Mouse (Mus musculus) left cerebral cortex, adult 2 months (tissue): Measurements from ENCODE around the gene Kncn. TPM values are rescaled to one million over a fixed set of nuclear protein-coding genes. Genes with fewer than 3 reads are reported as not detected.

ENCODE experiments used
- DNase-seq, 2 experiments: peaks; one replicate each; pipeline ENCODE4 v3.0.0; 2021 to 2022; ENCODE audit warnings: low spot score in 2 of 2, mixed read lengths in 1 of 2; ENCODE audit errors: extremely low spot score in 1 of 2
- H3K27ac ChIP-seq: fragments of 200-600 bp; 2 replicates; pipeline ENCODE4 v1.8.1; 2022
- H3K4me3 ChIP-seq: fragments of 200-600 bp; 2 replicates; pipeline ENCODE4 v1.8.1; 2022
- CTCF ChIP-seq: fragments of 200-600 bp; IDR thresholded peaks from 2 replicates; pipeline ENCODE4 v1.8.1; 2022; ENCODE audit warnings: antibody characterized with exemption, mild to moderate bottlenecking, moderate library complexity
- intact Hi-C: fragments of 180-260 bp; cut with DNase I; formaldehyde crosslinking; loops from one replicate; pipeline ENCODE4 v1.15.1; 2025
- total RNA-seq, 2 experiments: library from RNA; stranded (reverse); gene quantifications; 2 replicates each; pipeline ENCODE4 v1.2.3; 2021

Kncn gene
- total RNA-seq, 2 experiments from 2014 or later, result 0.45 to 0.70 TPM

DNA sequence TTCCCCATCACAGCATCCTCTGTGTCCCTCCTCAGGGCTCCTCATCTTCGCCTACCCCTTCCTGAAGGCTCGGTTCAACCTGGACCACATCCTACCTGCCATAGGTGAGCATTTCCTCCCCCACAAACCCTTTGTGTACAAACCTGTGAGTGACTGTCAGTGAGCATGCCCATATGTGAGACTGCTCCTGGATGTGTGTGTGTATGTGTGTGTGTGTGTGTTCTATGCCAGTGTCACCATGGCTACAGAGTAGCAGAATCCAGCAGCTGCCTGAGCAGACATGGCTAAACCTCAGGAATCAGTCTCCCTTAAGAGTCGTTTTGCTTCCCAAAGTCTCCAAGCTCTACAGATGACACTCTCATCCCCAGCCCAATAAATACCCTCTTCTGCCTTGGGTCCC is 1.6 kb downstream of the Kncn start:
- H3K27ac ChIP-seq, result no peak overlapping the region
- no peak for TF ChIP-seq CTCF
- H3K4me3 ChIP-seq, result no peak overlapping the region
- DNase-seq, result peak in 1 of 2 experiments; percentile 32
- intact Hi-C loops, result no loop called here

DNA sequence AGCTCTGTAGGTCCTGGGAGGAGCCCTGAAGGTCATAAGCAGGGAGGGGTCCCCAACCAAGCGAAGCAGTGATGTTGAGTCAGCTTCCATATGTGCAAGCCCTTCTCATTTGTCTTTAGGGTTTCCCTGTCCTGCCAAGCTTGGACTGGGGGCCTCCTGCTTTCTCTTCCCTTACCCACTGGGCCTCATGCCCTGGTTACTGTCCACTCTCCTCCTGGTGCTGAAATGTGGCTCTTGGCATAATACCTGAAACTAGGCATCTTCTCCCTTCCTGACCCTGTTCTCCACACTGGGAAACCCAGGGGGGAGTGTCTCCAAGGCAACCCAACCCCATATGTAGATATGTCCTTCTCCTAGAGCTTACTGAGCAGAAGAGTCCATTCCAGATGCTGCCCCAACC is 2.7 kb downstream of the Kncn start:
- intact Hi-C loops, result no loop called here
- no peak for TF ChIP-seq CTCF
- DNase-seq, result no peak
- no peak overlapping the region for H3K27ac ChIP-seq
- no peak overlapping the region for H3K4me3 ChIP-seq

DNA sequence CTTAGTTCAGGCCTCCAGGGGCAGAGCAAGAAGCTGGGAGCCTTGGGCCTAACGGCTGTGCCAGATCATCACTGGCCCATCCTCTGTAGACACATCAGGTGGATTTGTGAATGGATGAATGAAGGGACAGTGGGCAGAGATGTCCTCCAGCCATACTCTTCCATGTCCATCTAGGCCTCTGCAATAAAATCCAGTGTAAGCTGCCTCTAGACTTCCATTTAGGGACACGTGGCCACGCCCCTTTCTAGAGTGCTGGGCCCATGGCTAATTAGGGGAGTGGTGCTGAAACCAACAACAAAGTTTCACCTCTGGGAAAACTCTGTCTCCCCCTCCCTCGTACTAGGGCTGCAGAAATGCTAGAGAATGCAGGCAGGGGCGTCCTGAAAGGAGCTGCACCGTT is 5.9 kb downstream of the Kncn start:
- no peak overlapping the region for H3K27ac ChIP-seq
- no peak for TF ChIP-seq CTCF
- no peak for DNase-seq
- intact Hi-C loops, result no loop called here
- H3K4me3 ChIP-seq, result peak overlapping the region; percentile 19; the same call in 1 of the 2 replicates

DNA sequence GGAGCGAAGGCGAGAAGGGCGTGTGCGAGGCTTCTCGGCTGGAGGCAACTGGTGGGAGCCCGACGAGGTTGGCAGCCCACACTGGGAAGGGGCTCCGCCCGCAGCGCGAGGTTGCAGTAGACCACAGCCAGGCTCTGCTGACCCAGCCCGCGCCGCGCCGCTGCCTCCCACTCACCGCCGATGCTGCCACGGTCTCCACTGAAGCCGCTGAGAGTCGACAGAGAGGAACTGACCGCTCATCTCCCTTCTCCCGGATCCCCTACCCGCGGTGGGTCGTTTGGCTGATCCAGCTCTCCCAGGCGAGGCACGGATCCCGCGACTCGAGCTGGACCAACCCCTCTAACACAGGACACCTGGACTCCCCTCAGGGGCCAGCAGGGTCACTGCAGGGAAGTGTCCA is 6.4 kb downstream of the Kncn start, which contains the start of gene 6430628N08Rik:
Gene 6430628N08Rik (plus strand): TSS at position 113 of the 400 bp plus-strand sequence.
- intact Hi-C loops, result no loop called here
- peak within 1 kb of the TSS; percentile 19; the same call in 1 of the 2 replicates for H3K4me3 ChIP-seq
- no peak for TF ChIP-seq CTCF
- DNase-seq, result no peak
- no peak within 1 kb of the TSS for H3K27ac ChIP-seq

DNA sequence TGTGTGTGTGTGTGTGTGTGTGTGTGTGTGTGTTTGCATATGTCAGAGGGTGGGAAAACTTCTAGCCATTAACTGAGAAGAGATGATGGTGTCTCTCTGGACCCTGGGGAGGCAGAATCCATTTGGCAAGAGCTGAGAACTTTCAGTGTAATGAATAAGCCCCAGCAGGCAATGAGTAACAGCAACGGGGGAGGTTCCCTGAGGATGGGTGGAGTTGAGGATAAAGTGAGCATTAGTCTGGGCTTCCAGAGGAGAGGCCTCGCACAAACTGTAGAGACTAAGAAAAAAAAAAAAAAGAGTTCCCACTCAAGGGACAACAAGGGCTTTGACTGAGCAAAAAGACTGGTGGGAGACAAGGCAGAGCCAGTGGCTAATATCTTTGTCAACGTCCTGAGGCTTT is 10.1 kb downstream of the Kncn start:
- Histone ChIP-seq H3K27ac (no peak overlapping the region), H3K4me3 (no peak overlapping the region)
- intact Hi-C loops, result no loop called here
- TF ChIP-seq CTCF, result no peak
- DNase-seq, result no peak

DNA sequence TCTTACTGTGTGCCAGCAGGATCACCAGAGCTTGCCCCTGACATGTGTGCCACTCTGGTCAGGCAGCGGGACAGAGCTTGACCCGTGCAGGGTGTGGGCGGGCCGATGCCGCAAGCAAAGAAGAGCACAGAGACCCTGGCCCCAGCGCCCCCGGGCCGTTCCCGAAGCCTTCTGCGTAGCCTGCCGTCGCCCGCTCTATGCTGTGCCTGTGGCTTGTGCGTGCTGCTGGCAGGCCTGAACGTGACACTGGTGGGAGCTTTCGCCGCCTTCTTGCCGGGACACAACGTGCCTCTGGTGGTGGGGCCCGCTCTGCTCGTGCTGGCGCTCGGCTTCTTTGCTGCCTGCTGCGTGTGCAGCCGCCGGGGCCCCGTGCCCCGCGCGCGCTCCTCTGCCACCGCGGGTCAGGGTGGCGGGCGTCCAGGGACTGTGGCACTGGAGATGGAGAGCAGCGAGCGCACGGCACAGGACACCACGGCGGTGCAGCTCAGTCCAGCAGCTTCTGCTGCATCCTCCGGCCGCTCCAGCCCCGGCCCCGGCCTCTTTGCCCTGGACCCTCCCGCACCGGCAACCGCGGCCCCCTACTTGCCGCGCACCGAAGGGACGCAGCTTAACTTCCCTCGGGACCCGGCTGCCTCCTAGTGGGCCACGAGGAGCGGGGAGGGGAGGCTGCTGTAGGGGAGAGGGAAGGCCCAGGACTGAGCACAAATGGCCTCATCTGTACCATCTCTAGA is 13.9 kb downstream of the Kncn start:
- H3K4me3 ChIP-seq, result peak overlapping the region; percentile 39

DNA sequence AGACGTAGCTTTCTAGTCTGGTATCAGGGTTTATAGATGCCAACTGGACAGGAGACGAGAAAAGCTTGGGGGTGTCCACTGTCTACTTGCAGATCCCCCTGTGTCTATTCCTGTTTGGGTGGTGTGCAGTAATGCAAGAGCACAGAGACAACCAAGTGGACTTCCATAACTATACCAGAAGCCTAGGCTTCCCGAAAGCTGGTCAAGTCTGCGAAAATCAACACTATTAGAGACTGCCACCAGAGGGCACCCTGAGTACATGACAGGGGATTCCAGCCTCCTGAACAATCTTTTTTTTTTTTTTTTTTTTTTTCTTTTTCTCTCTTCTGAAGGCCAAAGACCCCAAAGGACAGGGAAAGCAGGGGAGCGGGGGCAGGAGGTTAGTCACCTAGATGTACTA is 18.6 kb downstream of the Kncn start:
- peak; percentile 80 for TF ChIP-seq CTCF
- H3K4me3 ChIP-seq, result no peak overlapping the region
- intact Hi-C loops, result loop anchor here (1.0 to 10.0 kb wide), 3 partner anchors 50 to 162 kb away; no protein-coding TSS in a partner anchor
- H3K27ac ChIP-seq, result no peak overlapping the region
- peak; percentile 82 to 87 for DNase-seq

More for the DNA sequence above, 13.9 kb downstream of the Kncn start:
- no peak for DNase-seq
- intact Hi-C loops, result loop anchor here (1.0 kb wide), 1 partner anchor 167 kb away; no protein-coding TSS in a partner anchor
- no peak overlapping the region for H3K27ac ChIP-seq
- TF ChIP-seq CTCF, result no peak; the same call in 1 of the 2 replicates

DNA sequence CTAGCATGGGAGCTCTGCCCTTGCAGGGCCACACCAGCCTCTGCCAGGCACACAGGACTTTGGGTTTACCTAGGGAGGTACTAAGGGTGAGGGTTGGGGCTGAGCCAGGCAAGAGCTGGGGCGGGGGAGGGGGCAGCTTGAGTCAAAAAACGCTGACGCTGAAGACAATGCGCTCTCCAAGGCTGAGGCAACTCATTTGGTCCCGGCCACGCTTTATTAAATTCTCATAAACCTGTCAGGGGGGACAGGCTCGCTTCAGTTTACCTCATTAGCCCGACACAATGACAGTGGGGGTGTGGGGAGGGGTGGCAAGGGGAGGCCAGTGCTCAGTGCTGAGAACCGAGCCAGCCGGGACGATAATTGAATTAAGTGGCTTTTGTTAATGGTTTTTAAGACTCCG is 20.2 kb downstream of the Kncn start:
- no peak for TF ChIP-seq CTCF
- DNase-seq, result no peak
- Histone ChIP-seq H3K4me3 (no peak overlapping the region), H3K27ac (no peak overlapping the region)
- intact Hi-C loops, result loop anchor here (10.0 kb wide), 1 partner anchor 160 kb away; no protein-coding TSS in a partner anchor

DNA sequence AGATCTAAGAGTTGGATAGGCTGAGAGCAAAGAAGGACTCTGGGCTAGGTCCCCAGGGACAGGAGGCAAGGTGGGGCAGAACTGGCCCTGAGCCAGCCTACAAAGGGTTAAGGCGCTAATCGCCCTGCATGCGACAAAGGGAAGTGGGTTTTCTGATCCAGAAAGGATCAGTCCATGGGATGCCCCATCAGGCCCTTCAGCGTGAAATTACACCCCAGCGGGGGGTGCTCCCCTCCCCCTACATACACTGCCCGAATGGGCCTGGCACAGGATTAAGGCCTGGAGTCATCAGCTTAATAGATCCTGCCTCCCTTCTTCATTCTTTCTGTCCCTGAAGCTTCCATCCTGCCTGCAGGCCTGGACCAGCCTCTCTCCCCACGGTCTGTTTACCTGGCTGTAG is 21.5 kb downstream of the Kncn start:
- intact Hi-C loops, result loop anchor here (10.0 kb wide), 1 partner anchor 159 kb away; no protein-coding TSS in a partner anchor
- no peak for TF ChIP-seq CTCF

DNA sequence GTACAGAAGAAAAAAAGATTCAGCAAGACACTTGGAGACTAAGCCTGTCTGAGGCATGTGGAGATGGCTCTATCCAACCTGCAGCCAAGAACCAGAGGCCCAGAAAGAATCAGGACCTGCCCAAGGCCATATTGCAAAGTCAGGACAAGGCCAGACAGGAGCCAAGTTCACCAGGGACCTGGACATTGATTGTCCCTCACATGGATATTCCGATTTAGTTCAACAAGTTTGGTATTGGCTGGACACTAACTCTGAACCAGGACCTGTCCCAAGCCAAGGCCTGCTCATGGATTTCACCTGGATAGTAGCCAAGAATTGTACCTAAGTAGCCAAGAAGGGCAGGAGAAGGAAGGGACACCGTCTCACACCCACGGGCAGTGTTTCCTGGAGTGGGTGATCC is 22.6 kb downstream of the Kncn start:
- no peak overlapping the region for H3K27ac ChIP-seq
- no peak for TF ChIP-seq CTCF
- DNase-seq, result no peak
- no peak overlapping the region for H3K4me3 ChIP-seq
- intact Hi-C loops, result loop anchor here (10.0 kb wide), 1 partner anchor 158 kb away; no protein-coding TSS in a partner anchor

More for the DNA sequence above, 21.5 kb downstream of the Kncn start:
- DNase-seq, result no peak
- Histone ChIP-seq H3K27ac (no peak overlapping the region), H3K4me3 (no peak overlapping the region)

DNA sequence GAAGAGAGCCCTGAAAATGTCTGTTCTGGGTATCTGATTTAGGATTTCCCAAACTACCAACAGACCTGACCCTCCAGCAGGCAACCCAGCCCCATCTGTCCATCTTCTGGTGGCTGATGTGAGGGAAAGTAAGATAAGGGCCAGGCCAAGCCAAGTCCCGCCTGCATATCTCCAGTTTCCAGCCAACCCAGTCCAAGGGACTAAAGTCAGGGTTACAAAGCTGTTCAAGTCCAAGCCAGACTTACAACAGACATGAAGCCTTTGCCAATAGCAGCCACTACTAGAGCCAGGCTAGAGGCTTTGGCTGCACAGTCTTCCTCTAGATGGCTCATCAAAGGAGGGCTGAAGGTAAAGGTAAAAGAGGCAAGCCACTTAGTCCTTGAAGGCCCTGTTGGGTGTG is 23.8 kb downstream of the Kncn start:
- intact Hi-C loops, result loop anchor here (10.0 kb wide), 1 partner anchor 157 kb away; no protein-coding TSS in a partner anchor
- DNase-seq, result no peak
- TF ChIP-seq CTCF, result no peak
- Histone ChIP-seq H3K27ac (no peak overlapping the region), H3K4me3 (no peak overlapping the region)

DNA sequence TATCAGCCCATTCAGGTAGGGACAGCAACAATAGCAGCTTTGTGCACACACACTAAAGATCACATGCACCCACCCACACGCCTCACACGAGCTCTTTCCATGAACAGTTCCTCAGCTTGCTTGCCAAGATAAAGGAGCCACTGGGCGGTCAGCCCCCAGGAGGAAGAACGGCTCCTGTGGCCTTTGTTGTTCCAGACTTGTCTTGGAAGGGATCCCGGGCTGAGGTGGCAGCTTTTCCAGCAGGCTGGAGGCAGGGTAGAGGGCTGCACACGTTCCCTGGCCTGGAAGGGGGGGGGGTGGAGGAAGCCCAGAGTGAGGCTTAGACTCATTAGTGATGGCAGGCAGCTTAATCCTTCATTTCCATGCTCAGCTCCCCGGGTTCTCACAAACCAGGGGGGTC is 24.4 kb downstream of the Kncn start:
- Histone ChIP-seq H3K4me3 (no peak overlapping the region), H3K27ac (no peak overlapping the region)
- no peak for DNase-seq
- TF ChIP-seq CTCF, result no peak
- intact Hi-C loops, result loop anchor here (10.0 kb wide), 1 partner anchor 156 kb away; no protein-coding TSS in a partner anchor
